Mouse (Mus musculus) olfactory bulb, adult 2 months (tissue): ENCODE data around the gene E2f2. TPM values are rescaled to one million over a fixed set of nuclear protein-coding genes. Genes with fewer than 3 reads are reported as not detected.

ENCODE experiments used
- H3K27ac ChIP-seq: fragments of 200-500 bp; 2 replicates; pipeline ENCODE4 v1.5.1; 2012; ENCODE audit warnings: low read depth, low read length; ENCODE audit not compliant: insufficient read depth
- H3K4me1 ChIP-seq: fragments of 200-500 bp; 2 replicates; pipeline ENCODE4 v1.6.1; 2012; ENCODE audit warnings: low read length; ENCODE audit not compliant: control insufficient read depth, insufficient read depth
- H3K4me3 ChIP-seq: fragments of 200-500 bp; 2 replicates; pipeline ENCODE4 v1.5.1; 2012; ENCODE audit warnings: mild to moderate bottlenecking, low read depth, low read length, moderate library complexity; ENCODE audit not compliant: insufficient read depth
- CTCF ChIP-seq: fragments of 200-500 bp; IDR thresholded peaks from 2 replicates; pipeline ENCODE4 v1.5.1; 2012; ENCODE audit warnings: low read depth, mild to moderate bottlenecking, low read length, moderate library complexity; ENCODE audit not compliant: insufficient read depth
- POLR2A ChIP-seq: fragments of 200-500 bp; IDR thresholded peaks from 2 replicates; pipeline ENCODE4 v1.6.1; 2012; ENCODE audit warnings: mild to moderate bottlenecking, low read depth, low read length, moderate library complexity; ENCODE audit not compliant: insufficient read depth
- WGBS: fragments of 180-500 bp; shearing (Covaris S2); methylation state at CpG from one replicate; pipeline ENCODE4 v1.1.7; 2018; 5-methylcytosine and 5-hydroxymethylcytosine counted together
- polyA plus RNA-seq: library from polyadenylated mRNA; stranded (reverse); fragments of >200 nt; gene quantifications from 2 replicates; pipeline ENCODE4 v1.2.4, GENCODE M21; 2012; ENCODE audit warnings: low replicate concordance; ENCODE audit not compliant: missing spikeins, insufficient read depth, insufficient read length

E2f2 gene
- 129 TPM in 1 of 2 replicates, not detected in the other for polyA plus RNA-seq

DNA sequence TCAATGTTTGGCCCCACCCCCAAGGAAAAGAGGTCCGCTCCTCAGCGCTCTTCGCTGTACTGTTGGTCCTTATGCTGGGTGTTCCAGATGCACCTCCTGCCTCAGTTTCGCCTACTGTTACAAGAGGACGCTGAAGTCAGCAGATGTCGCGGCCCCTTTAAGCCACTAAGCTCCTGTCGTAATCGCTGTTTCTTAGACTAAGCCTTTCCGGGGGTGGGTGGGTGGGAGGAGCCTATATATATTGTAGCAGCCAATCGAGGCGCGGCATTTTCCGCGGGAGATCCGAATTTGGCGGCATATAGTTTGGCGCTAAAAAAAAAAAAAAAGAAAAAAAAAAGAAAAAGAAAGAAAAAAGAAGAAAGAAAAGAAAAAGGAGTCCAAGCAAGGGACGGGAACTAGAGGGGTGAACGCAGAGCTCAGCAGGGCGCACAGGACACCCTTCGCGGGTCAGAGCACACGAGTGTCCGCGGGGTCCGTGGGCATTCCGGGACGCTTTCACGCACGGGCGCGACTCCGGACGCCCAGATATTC, at the start of gene E2f2:
E2f2 (plus strand) TSS at position 384 of the 531 bp plus-strand sequence.
- WGBS = under 1% methylated on average over 35 of the region's 35 CpGs
- Histone ChIP-seq H3K27ac (no peak within 1 kb of the TSS), H3K4me3 (peak within 1 kb of the TSS; percentile 66), H3K4me1 (peaks cover 12% of the 10 kb centered on the region)
- no peak for TF ChIP-seq CTCF
- no peak for TF ChIP-seq POLR2A

DNA sequence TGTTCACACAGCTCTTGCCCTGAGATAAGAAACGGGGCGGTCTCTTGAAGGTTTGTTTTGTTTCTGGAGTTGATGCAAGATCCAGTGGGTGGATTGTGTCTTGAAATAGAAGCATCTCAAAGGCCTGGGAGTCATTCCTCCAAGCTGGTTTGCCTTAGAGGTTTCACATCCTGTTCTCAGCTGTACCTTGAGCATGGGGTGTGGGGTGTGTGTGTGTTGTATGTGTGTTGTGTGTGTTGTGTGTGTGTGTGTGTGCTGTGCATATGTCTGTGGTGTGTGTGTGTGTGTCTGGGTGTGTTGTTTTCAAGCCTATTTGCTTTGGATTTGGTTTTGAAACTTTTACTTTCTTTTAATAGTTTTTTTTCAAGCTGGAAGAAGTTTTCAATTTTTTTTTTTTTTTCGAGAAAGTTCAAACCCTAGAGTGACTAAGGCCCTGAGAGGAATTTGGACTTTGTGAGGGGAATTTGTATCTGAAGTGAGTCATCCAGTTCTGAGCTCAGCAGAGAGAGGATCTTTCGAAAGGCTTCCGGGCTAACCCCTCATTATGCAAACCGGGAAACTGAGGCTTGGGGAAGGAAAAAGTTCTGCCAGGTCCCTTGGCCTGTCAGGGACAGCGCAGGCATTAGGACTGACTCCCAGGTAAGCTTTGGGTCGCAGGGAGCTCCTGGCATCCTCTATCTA, 48.9 kb upstream of the E2f2 start:
- Histone ChIP-seq H3K27ac (peak overlapping the region; percentile 73), H3K4me1 (peaks cover 11% of the 10 kb centered on the region), H3K4me3 (no peak overlapping the region)
- TF ChIP-seq POLR2A (no peak), CTCF (no peak)
- WGBS = 48% methylated on average over 8 of the region's 8 CpGs

GRCm38 (mm10) chr4:136123792-136124161, 48.4 kb upstream of the E2f2 start:
- WGBS = 81% methylated on average over 3 of the region's 3 CpGs
- H3K4me3 ChIP-seq = no peak overlapping the region
- H3K4me1 ChIP-seq = peaks cover 11% of the 10 kb centered on the region
- TF ChIP-seq POLR2A = no peak
- TF ChIP-seq CTCF = no peak
- peak overlapping the region; percentile 73; the same call in 1 of the 2 replicates for H3K27ac ChIP-seq

DNA sequence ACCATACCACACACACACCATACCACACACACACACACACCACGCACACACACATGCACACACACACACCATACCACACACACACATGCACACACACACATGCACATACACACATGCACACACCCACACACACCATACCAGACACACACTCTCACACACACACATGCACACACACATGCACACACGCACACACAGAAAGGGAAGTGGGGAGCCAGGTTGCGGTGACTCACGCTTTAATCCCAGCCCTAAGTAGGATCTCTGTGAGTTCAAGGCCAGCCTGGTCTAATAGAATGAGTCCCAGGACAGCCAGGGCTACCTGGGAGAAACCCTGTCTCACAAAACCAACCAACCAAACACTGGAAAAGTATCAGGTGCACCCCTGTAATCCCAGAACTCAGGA, 47.6 kb upstream of the E2f2 start:
- Histone ChIP-seq H3K4me1 (peaks cover 11% of the 10 kb centered on the region), H3K4me3 (no peak overlapping the region), H3K27ac (peak overlapping the region; percentile 38; the same call in 1 of the 2 replicates)
- WGBS = 99% methylated on average over 4 of the region's 4 CpGs
- TF ChIP-seq POLR2A (no peak), CTCF (no peak)

GRCm38 (mm10) chr4:136125458-136125857, 46.7 kb upstream of the E2f2 start:
- WGBS = 86% methylated on average over 11 of the region's 11 CpGs
- Histone ChIP-seq H3K27ac (no peak overlapping the region), H3K4me3 (no peak overlapping the region), H3K4me1 (peaks cover 11% of the 10 kb centered on the region)
- TF ChIP-seq CTCF (no peak), POLR2A (no peak)

DNA sequence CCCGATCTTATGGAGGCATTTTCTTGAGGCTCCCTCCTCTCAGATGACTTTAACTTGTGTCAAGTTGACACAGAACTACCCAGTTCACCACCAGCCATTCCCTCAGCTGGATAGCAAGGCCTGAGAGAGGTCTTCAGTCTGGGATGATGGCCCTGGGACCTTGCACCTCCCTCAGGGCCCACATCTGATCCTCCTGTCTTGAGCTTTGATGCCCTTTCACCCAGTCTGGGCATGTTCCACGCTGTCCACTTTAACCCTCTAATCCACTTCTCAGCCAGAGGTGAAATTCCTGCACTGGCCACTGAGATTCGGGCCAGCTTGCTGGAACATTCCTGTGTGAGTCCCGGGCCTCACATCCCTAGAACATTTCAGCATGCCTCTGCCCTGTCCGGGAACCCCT, 46.2 kb upstream of the E2f2 start:
- no peak overlapping the region for H3K27ac ChIP-seq
- WGBS = 89% methylated on average over 5 of the region's 5 CpGs
- TF ChIP-seq CTCF (no peak), POLR2A (no peak)
- peaks cover 11% of the 10 kb centered on the region for H3K4me1 ChIP-seq
- H3K4me3 ChIP-seq = no peak overlapping the region

DNA sequence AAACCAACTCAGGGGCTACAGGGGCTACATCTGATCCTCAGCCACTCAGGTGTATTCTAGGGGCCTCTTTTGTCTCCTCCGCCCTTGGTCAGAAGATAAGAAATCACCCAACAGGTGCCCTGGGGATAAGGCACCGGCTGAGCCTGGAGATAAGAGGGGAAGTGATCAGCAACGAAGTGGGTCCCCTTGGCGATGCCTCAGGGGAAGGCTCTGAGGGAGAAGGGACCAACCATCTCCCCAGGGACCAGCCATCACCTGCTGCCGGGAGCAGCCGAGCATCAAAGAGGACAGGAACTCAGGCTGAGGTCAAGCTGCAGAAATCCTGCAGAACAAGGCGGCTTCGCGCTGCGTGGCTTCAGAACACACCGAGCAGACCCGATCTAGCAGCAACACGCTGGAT, 44.5 kb upstream of the E2f2 start:
- Histone ChIP-seq H3K4me1 (peaks cover 10% of the 10 kb centered on the region), H3K27ac (no peak overlapping the region), H3K4me3 (no peak overlapping the region)
- TF ChIP-seq CTCF (no peak), POLR2A (no peak)
- 86% methylated on average over 13 of the region's 13 CpGs for WGBS

- H3K4me3 ChIP-seq = no peak overlapping the region
- TF ChIP-seq POLR2A (no peak), CTCF (no peak)
- 96% methylated on average over 1 of the region's 1 CpGs for WGBS
- H3K4me1 ChIP-seq = peaks cover 4% of the 10 kb centered on the region
- no peak overlapping the region for H3K27ac ChIP-seq
These were observed 42.4 kb upstream of the E2f2 start for GRCm38 (mm10) chr4:136129842-136130241.

DNA sequence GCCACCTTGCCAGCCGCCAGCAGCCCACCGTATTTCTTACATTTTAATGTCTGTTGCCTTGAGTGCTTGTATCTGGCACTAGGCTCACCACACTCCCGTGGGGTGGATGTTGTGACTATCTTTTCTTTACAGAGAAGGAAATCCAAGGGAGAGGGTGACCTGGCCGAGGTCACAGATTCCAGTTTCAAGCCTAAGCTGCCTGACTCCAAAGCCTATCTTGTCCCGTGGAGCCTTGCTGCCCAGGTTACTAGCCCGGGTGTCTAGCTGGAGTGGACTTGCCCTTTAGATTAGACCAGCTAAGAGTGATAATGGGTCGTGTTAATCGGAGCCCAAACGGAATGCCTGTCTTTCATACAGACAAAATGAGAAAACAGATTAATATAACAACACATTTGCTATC, 38.4 kb upstream of the E2f2 start:
- TF ChIP-seq POLR2A (no peak), CTCF (no peak)
- Histone ChIP-seq H3K4me1 (peaks cover 11% of the 10 kb centered on the region), H3K27ac (no peak overlapping the region), H3K4me3 (no peak overlapping the region)
- 69% methylated on average over 9 of the region's 9 CpGs for WGBS
